Mouse (Mus musculus) layer of hippocampus, adult 6 months (tissue): ENCODE measurements around the gene Olfr51. TPM values are rescaled to one million over a fixed set of nuclear protein-coding genes. Genes with fewer than 3 reads are reported as not detected.

ENCODE experiments used
- long read RNA-seq, 2 experiments: library from polyadenylated mRNA; unstranded; transcript quantifications; one replicate each; pipeline ENCODE4 v2.0.0; 2019 to 2020
- polyA plus RNA-seq: library from polyadenylated mRNA; unstranded; fragments of <200 nt; fragmentation: Nextera tagmentation; gene quantifications from 2 replicates; pipeline ENCODE4 v1.2.3, GENCODE M21; 2021

The Olfr51 gene
- polyA plus RNA-seq: not detected in 2 replicates
- long read RNA-seq, experiment 1: 0 reads
- long read RNA-seq, experiment 2: 0 reads

DNA sequence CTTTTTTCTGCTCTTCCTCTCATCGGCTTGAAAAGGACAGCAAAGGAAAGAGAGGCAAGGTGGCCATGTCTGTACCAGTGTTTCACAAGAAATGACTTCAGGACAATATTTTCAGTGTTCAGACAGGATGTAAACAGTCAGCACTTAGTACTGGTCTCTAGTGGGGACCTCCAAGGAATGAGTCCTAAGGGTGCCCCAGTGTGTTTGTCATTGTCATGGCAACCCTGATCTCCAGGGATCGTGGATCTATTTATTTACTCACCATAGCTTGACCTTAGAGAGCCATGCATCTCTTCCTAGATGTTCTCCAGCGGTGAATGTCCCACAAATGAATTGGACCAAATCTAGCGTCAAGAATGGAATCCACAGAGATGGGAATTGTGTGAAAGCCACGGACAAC is at the start of gene Olfr51:
Gene Olfr51 (plus strand): TSS at position 301 of the 400 bp plus-strand sequence.

DNA sequence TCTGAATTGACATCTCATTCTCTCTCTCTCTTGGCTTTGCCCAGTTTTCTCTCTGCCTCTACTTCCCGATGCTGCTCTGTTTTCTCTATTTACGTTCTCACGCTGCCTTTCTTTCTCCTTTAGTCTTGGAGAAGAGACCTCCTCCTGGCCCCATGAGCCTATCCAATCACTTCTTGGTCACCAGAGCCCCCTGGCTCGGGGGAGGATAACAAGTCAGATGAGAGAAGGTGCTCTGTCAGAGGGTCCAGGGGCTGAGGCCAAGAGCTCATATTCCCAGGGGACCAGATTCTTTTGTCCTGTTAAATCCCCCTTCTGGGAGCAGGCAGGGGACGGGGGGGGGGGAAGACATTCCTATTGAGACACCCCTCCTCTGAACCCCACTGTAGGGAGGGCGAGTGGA is 49.7 kb upstream of the Olfr51 start, which contains the start of gene Prop1:
Gene Prop1 (minus strand): TSS at position 101 of the 400 bp plus-strand sequence.

DNA sequence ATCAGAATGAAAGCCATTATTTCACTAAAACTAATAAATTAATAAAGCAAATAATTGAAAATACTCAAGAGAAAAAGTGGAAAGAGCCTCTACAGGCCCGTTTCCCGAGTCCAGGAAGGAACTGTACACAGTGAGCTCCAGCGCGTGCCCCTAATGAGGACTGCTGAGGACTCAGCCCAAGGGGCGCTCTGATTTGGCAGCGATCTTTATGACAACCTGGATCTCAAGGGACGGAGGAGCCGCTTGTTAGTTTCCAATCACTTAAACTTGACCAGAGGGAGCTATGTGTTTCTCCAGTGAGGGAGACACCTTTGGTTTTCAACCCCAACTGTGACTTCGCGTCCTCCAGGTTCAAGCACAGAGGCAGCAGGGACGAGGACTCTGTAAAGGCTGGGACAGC is 37.2 kb upstream of the Olfr51 start, which contains the start of gene Olfr1378:
Gene Olfr1378 (plus strand): TSS at position 301 of the 400 bp plus-strand sequence.

DNA sequence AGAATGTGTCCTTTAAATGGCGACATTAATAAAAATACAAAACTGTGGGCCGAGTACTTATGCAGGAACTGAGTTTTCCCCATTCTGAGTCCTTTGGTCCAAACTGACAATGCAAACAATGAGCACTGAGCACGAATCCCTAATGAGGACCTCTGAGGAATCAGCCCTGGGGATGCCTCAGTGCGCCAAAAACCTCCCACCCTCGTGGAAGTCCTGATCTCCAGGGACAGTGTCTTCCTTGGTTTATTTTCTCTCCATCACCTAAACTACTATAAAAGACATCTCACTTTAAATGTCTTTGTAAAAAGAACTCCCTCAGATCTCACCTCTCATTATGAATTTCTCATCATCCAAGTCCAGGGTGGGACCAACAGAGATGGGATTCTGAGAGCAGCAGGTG is 21.7 kb upstream of the Olfr51 start, which contains the start of gene Olfr1377:
Gene Olfr1377 (plus strand): TSS at position 301 of the 400 bp plus-strand sequence.

DNA sequence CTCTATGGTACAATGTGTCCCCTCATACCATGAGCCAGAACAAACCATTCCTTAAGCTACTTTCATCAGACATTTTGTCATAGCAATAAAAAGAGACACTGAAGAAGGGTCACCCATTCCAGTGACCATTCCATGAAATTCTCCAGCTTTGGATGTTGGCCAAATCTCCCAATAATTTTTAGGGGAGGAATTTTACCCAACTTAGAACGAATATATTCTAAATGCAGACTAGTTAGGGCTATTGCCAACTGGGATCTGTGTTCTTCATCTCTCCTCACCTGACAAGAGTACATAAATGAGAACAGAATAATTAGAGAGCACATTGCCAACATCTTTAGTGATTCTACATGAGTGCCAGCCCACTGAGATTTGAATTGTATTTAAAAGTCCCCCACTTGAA is 10.5 kb downstream of the Olfr51 start, which contains the start of gene Olfr54:
Gene Olfr54 (plus strand): TSS at position 301 of the 400 bp plus-strand sequence.

DNA sequence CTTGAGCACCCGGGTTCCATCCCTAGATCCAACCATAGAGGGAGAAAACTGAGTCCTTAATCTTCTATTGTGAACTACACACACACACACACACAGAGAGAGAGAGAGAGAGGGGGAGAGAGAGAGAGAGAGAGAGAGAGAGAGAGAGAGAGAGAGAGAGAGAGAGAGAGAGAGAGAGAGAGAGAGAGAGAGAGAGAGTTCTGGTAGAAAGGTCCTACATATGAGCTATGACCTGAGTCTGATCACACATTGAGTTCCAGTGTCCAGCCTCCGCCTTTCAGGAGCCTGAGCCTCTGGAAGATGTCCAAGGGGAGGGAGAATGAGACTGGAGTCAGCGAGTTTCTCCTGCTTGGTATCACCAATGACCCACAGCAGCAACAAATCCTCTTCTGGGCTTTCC is 44.4 kb downstream of the Olfr51 start, which contains the start of gene Olfr1375:
Gene Olfr1375 (plus strand): TSS at position 301 of the 400 bp plus-strand sequence.

DNA sequence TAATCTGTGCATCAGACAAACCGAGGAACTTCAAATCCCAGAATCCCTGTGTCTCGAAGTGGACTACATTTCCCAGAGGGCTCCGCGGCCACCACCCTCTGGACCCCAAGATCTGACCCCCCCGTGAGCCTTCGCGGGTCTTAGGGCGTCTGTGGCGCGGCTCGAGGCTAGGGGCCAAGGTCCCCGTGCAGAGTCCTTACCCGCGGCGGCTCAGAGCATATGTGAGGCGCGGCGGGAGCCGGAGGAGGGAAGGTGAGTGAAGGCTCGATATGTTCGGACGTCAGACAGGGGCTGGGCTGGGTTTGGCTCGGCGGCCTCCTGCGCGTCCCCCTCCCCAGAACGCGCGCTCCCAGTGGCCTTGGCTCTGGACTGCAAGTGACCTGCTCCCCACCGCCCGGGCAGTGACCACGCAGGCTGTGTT is 55.8 kb downstream of the Olfr51 start, which contains the start of gene Zfp354a:
Gene Zfp354a (plus strand): TSS at position 107 of the 421 bp plus-strand sequence.

Other genes starting within 250 kb of the Olfr51 start
- 7.4 and 8.1 TPM in 2 replicates for gene Zfp354c, start 175.9 kb upstream of the Olfr51 start, polyA plus RNA-seq
- gene Zfp879, start 162.0 kb upstream of the Olfr51 start, polyA plus RNA-seq: 1.4 and 1.6 TPM in 2 replicates
- gene Grm6, start 152.9 kb upstream of the Olfr51 start, polyA plus RNA-seq: not detected in 2 replicates
- gene Zfp454, start 115.9 kb upstream of the Olfr51 start, polyA plus RNA-seq: 3.1 and 3.2 TPM in 2 replicates
- 12.7 and 13.8 TPM in 2 replicates for gene Zfp2, start 87.4 kb upstream of the Olfr51 start, polyA plus RNA-seq
- gene Zfp354b, start 72.0 kb upstream of the Olfr51 start, polyA plus RNA-seq: 2.5 and 3.0 TPM in 2 replicates
- not detected in 2 replicates for gene 4933414I15Rik, start 59.8 kb upstream of the Olfr51 start, polyA plus RNA-seq
- gene Prop1, start 49.8 kb upstream of the Olfr51 start, polyA plus RNA-seq: not detected in 2 replicates
- gene Olfr1378, start 37.1 kb upstream of the Olfr51 start, polyA plus RNA-seq: not detected in 2 replicates
- gene Olfr1377, start 21.6 kb upstream of the Olfr51 start, polyA plus RNA-seq: not detected in 2 replicates
- gene Olfr54, start 10.6 kb downstream of the Olfr51 start, polyA plus RNA-seq: not detected in 2 replicates
- gene Olfr1375, start 44.5 kb downstream of the Olfr51 start, polyA plus RNA-seq: not detected in 2 replicates
- 3.4 and 5.8 TPM in 2 replicates for gene Zfp354a, start 55.7 kb downstream of the Olfr51 start, polyA plus RNA-seq
- not detected in 2 replicates for gene Gm12569, start 216.9 kb downstream of the Olfr51 start, polyA plus RNA-seq